Mouse (Mus musculus) midbrain, embryonic 11.5 days (tissue): Measurements from ENCODE around the gene Srebf2. TPM values are rescaled to one million over a fixed set of nuclear protein-coding genes. Genes with fewer than 3 reads are reported as not detected.
A peak's percentile ranks its signal among the peaks of the same experiment; 100 is the strongest.

Experiments
- ATAC-seq: fragments of 200-750 bp; cut with Nextera tagmentation; 2 replicates; pipeline ENCODE4 v1.8.0; 2017; ENCODE audit warnings: moderate TSS enrichment, moderate library complexity; ENCODE audit not compliant: low FRiP score
- DNase-seq: peaks from one replicate; pipeline ENCODE4 v3.0.0; 2015; ENCODE audit warnings: low spot score; ENCODE audit errors: missing footprints
- H3K27ac ChIP-seq: fragments of 300-500 bp; sonication (generic); 2 replicates; pipeline ENCODE4 v1.5.1; 2014; ENCODE audit warnings: low read depth, low read length
- H3K27me3 ChIP-seq: fragments of 300-500 bp; sonication (generic); 2 replicates; pipeline ENCODE4 v1.6.1; 2014; ENCODE audit warnings: mild to moderate bottlenecking, low read length, moderate library complexity, mixed read lengths; ENCODE audit not compliant: control insufficient read depth, insufficient read depth
- H3K36me3 ChIP-seq: fragments of 300-500 bp; sonication (generic); 2 replicates; pipeline ENCODE4 v1.6.1; 2014; ENCODE audit warnings: mild to moderate bottlenecking, low read length, moderate library complexity, mixed read lengths; ENCODE audit not compliant: control insufficient read depth, insufficient read depth
- H3K4me1 ChIP-seq: fragments of 300-500 bp; sonication (generic); 2 replicates; pipeline ENCODE4 v1.6.1; 2014; ENCODE audit warnings: low read length; ENCODE audit not compliant: control insufficient read depth, insufficient read depth
- H3K4me2 ChIP-seq: fragments of 300-500 bp; sonication (generic); 2 replicates; pipeline ENCODE4 v1.6.1; 2014; ENCODE audit warnings: mild to moderate bottlenecking, moderate library complexity
- H3K4me3 ChIP-seq: fragments of 300-500 bp; sonication (generic); 2 replicates; pipeline ENCODE4 v1.5.1; 2014; ENCODE audit warnings: low read depth, low read length
- H3K9ac ChIP-seq: fragments of 300-500 bp; sonication (generic); 2 replicates; pipeline ENCODE4 v1.6.1; 2014; ENCODE audit warnings: low read length
- H3K9me3 ChIP-seq: fragments of 300-500 bp; sonication (generic); 2 replicates; pipeline ENCODE4 v1.6.1; 2016; ENCODE audit warnings: low read length; ENCODE audit not compliant: control insufficient read depth
- WGBS: fragments of 180-500 bp; shearing (Covaris S2); extraction: QIAGEN DNeasy Blood & Tissue Kit; methylation state at CpG from one replicate; pipeline ENCODE4 v1.1.7; 2014; 5-methylcytosine and 5-hydroxymethylcytosine counted together
- polyA plus RNA-seq: library from polyadenylated mRNA; unstranded; fragments of >200 nt; fragmentation: Nextera tagmentation; extraction: Ambion mirVana; gene quantifications from 2 replicates; pipeline ENCODE4 v1.2.1, GENCODE M21; 2014

Srebf2 gene
- polyA plus RNA-seq, 1 experiment from 2014 or later = 170 TPM

GRCm38 (mm10) chr15:82184656-82185055, 37.7 kb downstream of the Srebf2 start:
- no peaks in the 10 kb centered on the region for H3K4me1 ChIP-seq
- H3K27ac ChIP-seq = no peak overlapping the region
- no peaks in the 10 kb centered on the region for H3K27me3 ChIP-seq
- H3K9me3 ChIP-seq = peaks cover 5% of the 10 kb centered on the region; the same call in 1 of the 2 replicates
- no peak overlapping the region for H3K4me3 ChIP-seq
- no peak overlapping the region for H3K4me2 ChIP-seq
- DNase-seq = no peak
- peaks cover 74% of the 10 kb centered on the region for H3K36me3 ChIP-seq
- no peak for ATAC-seq
- 94% methylated on average over 10 of the region's 10 CpGs for WGBS
- no peak overlapping the region for H3K9ac ChIP-seq

GRCm38 (mm10) chr15:82185062-82185783, 38.2 kb downstream of the Srebf2 start:
- Histone ChIP-seq H3K27me3 (no peaks in the 10 kb centered on the region), H3K4me2 (no peak overlapping the region), H3K9ac (no peak overlapping the region), H3K4me3 (no peak overlapping the region), H3K4me1 (no peaks in the 10 kb centered on the region), H3K36me3 (peaks cover 68% of the 10 kb centered on the region), H3K27ac (no peak overlapping the region), H3K9me3 (peaks cover 5% of the 10 kb centered on the region; the same call in 1 of the 2 replicates)
- no peak for DNase-seq
- no peak for ATAC-seq
- 93% methylated on average over 14 of the region's 14 CpGs for WGBS

- H3K9me3 ChIP-seq = peaks cover 5% of the 10 kb centered on the region; the same call in 1 of the 2 replicates
- no peak overlapping the region for H3K4me2 ChIP-seq
- WGBS = 91% methylated on average over 14 of the region's 14 CpGs
- peaks cover 59% of the 10 kb centered on the region for H3K36me3 ChIP-seq
- no peak overlapping the region for H3K9ac ChIP-seq
- no peak for ATAC-seq
- no peak for DNase-seq
- H3K4me1 ChIP-seq = no peaks in the 10 kb centered on the region
- H3K27me3 ChIP-seq = no peaks in the 10 kb centered on the region
- H3K4me3 ChIP-seq = no peak overlapping the region
- H3K27ac ChIP-seq = no peak overlapping the region
These were observed 39.1 kb downstream of the Srebf2 start for GRCm38 (mm10) chr15:82186131-82186530.

- H3K27ac ChIP-seq = no peak overlapping the region
- no peak for ATAC-seq
- no peak overlapping the region for H3K4me3 ChIP-seq
- no peak overlapping the region for H3K9ac ChIP-seq
- H3K27me3 ChIP-seq = no peaks in the 10 kb centered on the region
- no peak overlapping the region for H3K4me2 ChIP-seq
- peaks cover 51% of the 10 kb centered on the region for H3K36me3 ChIP-seq
- WGBS = 98% methylated on average over 5 of the region's 5 CpGs
- peaks cover 3% of the 10 kb centered on the region; the same call in 1 of the 2 replicates for H3K9me3 ChIP-seq
- no peaks in the 10 kb centered on the region for H3K4me1 ChIP-seq
- DNase-seq = no peak
These were observed 40.0 kb downstream of the Srebf2 start for GRCm38 (mm10) chr15:82186931-82187330.

GRCm38 (mm10) chr15:82187401-82187800, 40.4 kb downstream of the Srebf2 start:
- peaks cover 51% of the 10 kb centered on the region for H3K36me3 ChIP-seq

GRCm38 (mm10) chr15:82187924-82188323, 40.9 kb downstream of the Srebf2 start:
- H3K27me3 ChIP-seq = no peaks in the 10 kb centered on the region
- H3K4me3 ChIP-seq = no peak overlapping the region
- no peak overlapping the region for H3K4me2 ChIP-seq
- no peaks in the 10 kb centered on the region for H3K4me1 ChIP-seq
- 87% methylated on average over 1 of the region's 1 CpGs for WGBS
- ATAC-seq (no peak), DNase-seq (no peak)
- H3K9ac ChIP-seq = no peak overlapping the region
- H3K36me3 ChIP-seq = peaks cover 51% of the 10 kb centered on the region
- no peaks in the 10 kb centered on the region for H3K9me3 ChIP-seq
- no peak overlapping the region for H3K27ac ChIP-seq

More at GRCm38 (mm10) chr15:82187401-82187800, 40.4 kb downstream of the Srebf2 start:
- 82% methylated on average over 4 of the region's 4 CpGs for WGBS
- no peak overlapping the region for H3K27ac ChIP-seq
- no peaks in the 10 kb centered on the region for H3K9me3 ChIP-seq
- no peak for DNase-seq
- no peak overlapping the region for H3K4me2 ChIP-seq
- H3K4me3 ChIP-seq = no peak overlapping the region
- no peaks in the 10 kb centered on the region for H3K27me3 ChIP-seq
- no peaks in the 10 kb centered on the region for H3K4me1 ChIP-seq
- ATAC-seq = no peak
- H3K9ac ChIP-seq = no peak overlapping the region

GRCm38 (mm10) chr15:82188481-82189240, 41.7 kb downstream of the Srebf2 start:
- no peaks in the 10 kb centered on the region for H3K9me3 ChIP-seq
- peaks cover 50% of the 10 kb centered on the region for H3K36me3 ChIP-seq
- DNase-seq (peak; percentile 95), ATAC-seq (no peak)
- WGBS = 96% methylated on average over 10 of the region's 10 CpGs
- H3K4me2 ChIP-seq = no peak overlapping the region
- no peak overlapping the region for H3K27ac ChIP-seq
- H3K9ac ChIP-seq = no peak overlapping the region
- H3K27me3 ChIP-seq = no peaks in the 10 kb centered on the region
- no peak overlapping the region for H3K4me3 ChIP-seq
- no peaks in the 10 kb centered on the region for H3K4me1 ChIP-seq

GRCm38 (mm10) chr15:82192617-82193016, 45.6 kb downstream of the Srebf2 start:
- H3K4me1 ChIP-seq = no peaks in the 10 kb centered on the region
- ATAC-seq (no peak), DNase-seq (no peak)
- peaks cover 50% of the 10 kb centered on the region for H3K36me3 ChIP-seq
- H3K4me2 ChIP-seq = no peak overlapping the region
- no peak overlapping the region for H3K27ac ChIP-seq
- WGBS = 88% methylated on average over 8 of the region's 8 CpGs
- no peaks in the 10 kb centered on the region for H3K9me3 ChIP-seq
- H3K27me3 ChIP-seq = no peaks in the 10 kb centered on the region
- no peak overlapping the region for H3K4me3 ChIP-seq
- no peak overlapping the region for H3K9ac ChIP-seq

- 90% methylated on average over 12 of the region's 12 CpGs for WGBS
These were observed 49.3 kb downstream of the Srebf2 start for GRCm38 (mm10) chr15:82196300-82196699.

More at GRCm38 (mm10) chr15:82196300-82196699, 49.3 kb downstream of the Srebf2 start:
- Histone ChIP-seq H3K9ac (no peak overlapping the region), H3K9me3 (no peaks in the 10 kb centered on the region), H3K4me1 (no peaks in the 10 kb centered on the region), H3K36me3 (peaks cover 62% of the 10 kb centered on the region), H3K4me2 (no peak overlapping the region), H3K4me3 (no peak overlapping the region), H3K27ac (no peak overlapping the region), H3K27me3 (no peaks in the 10 kb centered on the region)
- DNase-seq (no peak), ATAC-seq (no peak)
